Mouse (Mus musculus) liver, embryonic 12.5 days (tissue): Measurements from ENCODE around the gene Lypd6. TPM values are rescaled to one million over a fixed set of nuclear protein-coding genes. Genes with fewer than 3 reads are reported as not detected.

Experiments
- ATAC-seq: fragments of 200-750 bp; cut with Nextera tagmentation; 2 replicates; pipeline ENCODE4 v1.8.0; 2017; ENCODE audit warnings: moderate number of reproducible peaks, mild to moderate bottlenecking, moderate library complexity
- H3K27ac ChIP-seq: fragments of 300-500 bp; sonication (generic); 2 replicates; pipeline ENCODE4 v1.5.1; 2016; ENCODE audit warnings: mild to moderate bottlenecking
- H3K27me3 ChIP-seq: fragments of 300-500 bp; sonication (generic); replicated peaks from 2 replicates; pipeline ENCODE4 v1.6.1; 2016; ENCODE audit warnings: mild to moderate bottlenecking, moderate library complexity
- H3K36me3 ChIP-seq: fragments of 300-500 bp; sonication (generic); 2 replicates; pipeline ENCODE4 v1.6.1; 2016; ENCODE audit warnings: mild to moderate bottlenecking, moderate library complexity
- H3K4me1 ChIP-seq: fragments of 300-500 bp; sonication (generic); 2 replicates; pipeline ENCODE4 v1.6.1; 2016
- H3K4me2 ChIP-seq: fragments of 300-500 bp; sonication (generic); 2 replicates; pipeline ENCODE4 v1.6.1; 2016; ENCODE audit warnings: mild to moderate bottlenecking, moderate library complexity
- H3K4me3 ChIP-seq: fragments of 300-500 bp; sonication (generic); 2 replicates; pipeline ENCODE4 v1.5.1; 2016; ENCODE audit warnings: mild to moderate bottlenecking, moderate library complexity
- H3K9ac ChIP-seq: fragments of 300-500 bp; sonication (generic); 2 replicates; pipeline ENCODE4 v1.6.1; 2016; ENCODE audit warnings: mild to moderate bottlenecking, moderate library complexity
- H3K9me3 ChIP-seq: fragments of 300-500 bp; sonication (generic); replicated peaks from 2 replicates; pipeline ENCODE4 v1.6.1; 2016; ENCODE audit warnings: mild to moderate bottlenecking, moderate library complexity
- WGBS: fragments of 180-500 bp; shearing (Covaris S2); methylation state at CpG from one replicate; pipeline ENCODE4 v1.1.7; 2016; ENCODE audit not compliant: insufficient replicate concordance; 5-methylcytosine and 5-hydroxymethylcytosine counted together
- polyA plus RNA-seq: library from polyadenylated mRNA; unstranded; fragments of >200 nt; fragmentation: Nextera tagmentation; extraction: Ambion mirVana; gene quantifications from 2 replicates; pipeline ENCODE4 v1.2.1, GENCODE M21; 2016

Lypd6 gene
- polyA plus RNA-seq, 1 experiment from 2014 or later, result 0.45 TPM

GRCm38 (mm10) chr2:50072158-50072557 lies 5.9 kb downstream of the Lypd6 start:
- ATAC-seq, result no peak
- no peaks in the 10 kb centered on the region for H3K9me3 ChIP-seq
- WGBS, result 64% methylated on average over 4 of the region's 4 CpGs

DNA sequence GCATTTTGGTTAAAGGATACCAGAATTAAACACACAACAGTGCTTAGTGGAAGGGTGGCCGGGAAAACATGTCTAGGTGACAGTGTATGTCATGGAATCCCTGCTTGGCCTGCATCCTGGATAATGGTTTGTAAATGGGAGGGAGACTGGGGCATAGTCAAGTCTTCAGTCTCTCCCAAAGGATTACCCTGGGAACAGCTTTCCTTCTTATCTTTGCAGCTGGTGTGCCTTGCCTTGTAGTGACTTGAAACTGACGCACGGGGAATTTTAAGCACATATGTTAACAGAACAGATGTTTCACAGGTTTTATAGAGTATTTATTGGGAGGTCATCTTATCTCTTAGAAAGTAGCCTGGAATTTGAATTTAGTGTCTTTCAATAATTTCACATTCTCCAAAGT lies 18.5 kb downstream of the Lypd6 start:
- no peak for ATAC-seq
- H3K4me1 ChIP-seq, result no peaks in the 10 kb centered on the region
- H3K36me3 ChIP-seq, result no peaks in the 10 kb centered on the region
- H3K9me3 ChIP-seq, result no peaks in the 10 kb centered on the region
- 77% methylated on average over 3 of the region's 3 CpGs for WGBS
- H3K27me3 ChIP-seq, result no peaks in the 10 kb centered on the region
- no peak overlapping the region for H3K4me3 ChIP-seq
- H3K27ac ChIP-seq, result no peak overlapping the region
- no peak overlapping the region for H3K4me2 ChIP-seq
- no peak overlapping the region for H3K9ac ChIP-seq

More at GRCm38 (mm10) chr2:50072158-50072557, 5.9 kb downstream of the Lypd6 start:
- Histone ChIP-seq H3K27me3 (peaks cover 17% of the 10 kb centered on the region), H3K4me1 (no peaks in the 10 kb centered on the region), H3K27ac (no peak overlapping the region), H3K36me3 (no peaks in the 10 kb centered on the region), H3K4me3 (no peak overlapping the region), H3K4me2 (no peak overlapping the region), H3K9ac (no peak overlapping the region)

GRCm38 (mm10) chr2:50087761-50088160 lies 21.5 kb downstream of the Lypd6 start:
- no peak overlapping the region for H3K9ac ChIP-seq
- H3K27ac ChIP-seq, result no peak overlapping the region
- H3K4me1 ChIP-seq, result no peaks in the 10 kb centered on the region
- no peak for ATAC-seq
- H3K36me3 ChIP-seq, result no peaks in the 10 kb centered on the region
- H3K9me3 ChIP-seq, result no peaks in the 10 kb centered on the region
- H3K27me3 ChIP-seq, result no peaks in the 10 kb centered on the region
- no peak overlapping the region for H3K4me3 ChIP-seq
- WGBS, result 81% methylated on average over 3 of the region's 3 CpGs
- no peak overlapping the region for H3K4me2 ChIP-seq

GRCm38 (mm10) chr2:50096336-50096735 lies 30.1 kb downstream of the Lypd6 start:
- Histone ChIP-seq H3K4me1 (peaks cover 9% of the 10 kb centered on the region), H3K4me2 (no peak overlapping the region), H3K9me3 (no peaks in the 10 kb centered on the region), H3K9ac (no peak overlapping the region), H3K4me3 (no peak overlapping the region), H3K27ac (no peak overlapping the region), H3K27me3 (no peaks in the 10 kb centered on the region), H3K36me3 (no peaks in the 10 kb centered on the region)
- no peak for ATAC-seq
- WGBS, result 75% methylated on average over 3 of the region's 3 CpGs

- Histone ChIP-seq H3K4me2 (no peak overlapping the region), H3K4me1 (peaks cover 9% of the 10 kb centered on the region), H3K9ac (no peak overlapping the region), H3K4me3 (no peak overlapping the region), H3K9me3 (no peaks in the 10 kb centered on the region), H3K27me3 (no peaks in the 10 kb centered on the region), H3K27ac (no peak overlapping the region), H3K36me3 (no peaks in the 10 kb centered on the region)
- WGBS, result 29% methylated on average over 9 of the region's 9 CpGs
- peak; percentile 54; the same call in 1 of the 2 replicates for ATAC-seq
Measured at GRCm38 (mm10) chr2:50100364-50101151, 34.3 kb downstream of the Lypd6 start.

GRCm38 (mm10) chr2:50101152-50101450 lies 34.9 kb downstream of the Lypd6 start:
- H3K4me2 ChIP-seq, result no peak overlapping the region
- H3K4me1 ChIP-seq, result peaks cover 9% of the 10 kb centered on the region
- no peaks in the 10 kb centered on the region for H3K36me3 ChIP-seq
- ATAC-seq, result no peak
- H3K9ac ChIP-seq, result no peak overlapping the region
- WGBS, result 48% methylated on average over 1 of the region's 1 CpGs
- H3K9me3 ChIP-seq, result no peaks in the 10 kb centered on the region
- H3K27me3 ChIP-seq, result no peaks in the 10 kb centered on the region
- H3K27ac ChIP-seq, result no peak overlapping the region
- no peak overlapping the region for H3K4me3 ChIP-seq

GRCm38 (mm10) chr2:50103850-50104503 lies 37.7 kb downstream of the Lypd6 start:
- no peaks in the 10 kb centered on the region for H3K9me3 ChIP-seq
- no peaks in the 10 kb centered on the region for H3K27me3 ChIP-seq
- no peak overlapping the region for H3K27ac ChIP-seq
- no peaks in the 10 kb centered on the region for H3K36me3 ChIP-seq
- H3K4me3 ChIP-seq, result no peak overlapping the region
- ATAC-seq, result no peak
- WGBS, result 58% methylated on average over 7 of the region's 7 CpGs
- H3K4me2 ChIP-seq, result no peak overlapping the region
- peaks cover 9% of the 10 kb centered on the region for H3K4me1 ChIP-seq
- no peak overlapping the region for H3K9ac ChIP-seq

GRCm38 (mm10) chr2:50105590-50105989 lies 39.4 kb downstream of the Lypd6 start:
- WGBS, result 53% methylated on average over 3 of the region's 3 CpGs
- no peak overlapping the region for H3K9ac ChIP-seq
- no peaks in the 10 kb centered on the region for H3K36me3 ChIP-seq
- no peaks in the 10 kb centered on the region for H3K27me3 ChIP-seq
- no peak overlapping the region for H3K4me2 ChIP-seq
- H3K4me1 ChIP-seq, result no peaks in the 10 kb centered on the region
- H3K9me3 ChIP-seq, result no peaks in the 10 kb centered on the region
- no peak overlapping the region for H3K4me3 ChIP-seq
- H3K27ac ChIP-seq, result no peak overlapping the region
- no peak for ATAC-seq

DNA sequence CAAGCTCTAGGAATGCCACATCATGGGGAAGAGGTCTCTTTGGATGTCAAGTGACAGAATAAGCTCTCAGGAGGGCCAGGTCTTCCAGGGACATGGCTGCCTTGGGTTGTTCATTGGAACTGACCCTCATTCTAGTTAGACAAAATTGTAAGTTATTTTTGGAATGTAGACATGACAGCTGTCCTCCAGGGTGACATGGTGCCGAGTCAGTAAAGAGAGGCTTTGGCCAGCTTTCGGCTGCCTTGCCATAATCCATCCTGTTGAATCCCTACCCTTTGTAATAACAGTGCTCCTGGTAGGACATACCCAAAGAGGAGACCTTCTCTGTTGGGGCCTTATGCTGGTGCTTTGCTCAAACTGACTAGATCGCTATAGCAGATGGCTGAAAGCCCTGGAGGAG lies 39.8 kb downstream of the Lypd6 start:
- Histone ChIP-seq H3K4me3 (no peak overlapping the region), H3K27ac (no peak overlapping the region), H3K9me3 (no peaks in the 10 kb centered on the region), H3K9ac (no peak overlapping the region), H3K36me3 (no peaks in the 10 kb centered on the region), H3K27me3 (no peaks in the 10 kb centered on the region), H3K4me2 (no peak overlapping the region), H3K4me1 (no peaks in the 10 kb centered on the region)
- no peak for ATAC-seq
- WGBS, result 52% methylated on average over 3 of the region's 3 CpGs

- Histone ChIP-seq H3K9ac (no peak overlapping the region), H3K4me3 (no peak overlapping the region), H3K4me1 (no peaks in the 10 kb centered on the region), H3K4me2 (no peak overlapping the region), H3K27me3 (no peaks in the 10 kb centered on the region), H3K36me3 (no peaks in the 10 kb centered on the region), H3K27ac (no peak overlapping the region), H3K9me3 (no peaks in the 10 kb centered on the region)
- no peak for ATAC-seq
- WGBS, result 53% methylated on average over 3 of the region's 3 CpGs
Measured at GRCm38 (mm10) chr2:50106879-50107278, 40.6 kb downstream of the Lypd6 start.

DNA sequence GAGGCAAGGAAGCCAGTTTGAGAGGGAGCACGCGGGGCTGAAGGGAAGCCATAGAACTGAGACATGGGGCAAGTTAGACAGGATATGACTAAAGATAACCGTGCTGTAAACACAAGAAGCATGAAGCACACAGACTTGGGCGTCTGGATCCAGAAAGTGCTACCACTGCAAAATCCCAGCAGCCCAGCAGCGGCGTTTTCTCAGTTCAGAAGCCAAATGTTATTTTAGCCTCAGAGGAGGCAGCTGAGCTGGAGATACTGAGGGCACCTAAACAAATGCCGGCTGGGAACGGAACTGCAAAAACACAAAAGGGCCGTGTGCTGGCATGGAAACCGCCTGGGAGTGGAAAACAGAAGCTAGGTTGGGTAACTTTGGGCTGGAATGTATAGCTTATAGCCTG lies 43.9 kb downstream of the Lypd6 start:
- no peak overlapping the region for H3K9ac ChIP-seq
- no peaks in the 10 kb centered on the region for H3K9me3 ChIP-seq
- no peak overlapping the region for H3K4me3 ChIP-seq
- no peaks in the 10 kb centered on the region for H3K27me3 ChIP-seq
- 37% methylated on average over 10 of the region's 10 CpGs for WGBS
- no peak overlapping the region for H3K4me2 ChIP-seq
- ATAC-seq, result peak; percentile 32; the same call in 1 of the 2 replicates
- 0 out of 2 replicates have a peak overlapping the region, but pooled peaks have one; percentile 1 for H3K27ac ChIP-seq
- H3K36me3 ChIP-seq, result no peaks in the 10 kb centered on the region
- H3K4me1 ChIP-seq, result no peaks in the 10 kb centered on the region

- 71% methylated on average over 3 of the region's 3 CpGs for WGBS
- Histone ChIP-seq H3K27ac (no peak overlapping the region), H3K4me3 (no peak overlapping the region), H3K9ac (no peak overlapping the region), H3K36me3 (no peaks in the 10 kb centered on the region), H3K9me3 (no peaks in the 10 kb centered on the region), H3K4me1 (no peaks in the 10 kb centered on the region), H3K27me3 (no peaks in the 10 kb centered on the region), H3K4me2 (no peak overlapping the region)
- no peak for ATAC-seq
Measured at GRCm38 (mm10) chr2:50111169-50111568, 44.9 kb downstream of the Lypd6 start.
